Mouse (Mus musculus) G1E (cell line): ENCODE measurements at regions not wholly inside any gene's neighbourhood (a gene's known extent, or its start where the extent isn't known, plus 50 kb on each side); places are given as distances from the start of the nearest gene placed in this dataset.

Experiments
- CTCF ChIP-seq: IDR thresholded peaks from 2 replicates; pipeline ENCODE4 v1.5.1; 2012; ENCODE audit warnings: low read depth, low read length, inconsistent platforms, mixed read lengths
- GATA1 ChIP-seq: IDR thresholded peaks from 2 replicates; pipeline ENCODE4 v1.6.1; 2012; ENCODE audit warnings: borderline replicate concordance, low read length, inconsistent platforms, mixed read lengths
- POLR2AphosphoS5 ChIP-seq: IDR thresholded peaks from 2 replicates; pipeline ENCODE4 v1.6.1; 2012; ENCODE audit warnings: low read depth, low read length, inconsistent platforms; ENCODE audit not compliant: insufficient replicate concordance

DNA sequence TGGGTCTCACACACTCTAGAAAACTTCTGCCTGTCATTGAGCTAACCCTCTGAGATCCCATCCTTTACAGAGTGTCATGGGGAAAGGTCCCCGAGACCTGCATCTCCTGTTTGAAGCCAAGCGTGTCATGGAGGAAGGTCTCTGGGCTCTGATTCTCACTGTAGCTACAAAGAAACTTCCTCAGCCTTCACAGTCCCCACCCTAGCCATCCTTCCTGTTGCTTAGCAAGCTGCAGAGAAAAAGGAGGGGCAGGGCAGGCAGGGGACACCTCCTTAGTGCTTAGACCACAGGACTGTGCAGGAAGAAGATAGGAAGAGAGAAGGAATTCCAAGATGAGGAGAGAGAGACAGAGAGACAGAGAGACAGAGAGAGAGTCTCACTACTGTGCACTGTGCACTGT, 74.6 kb upstream of the Tgfbr2 start:
- TF ChIP-seq CTCF: no peak
- TF ChIP-seq POLR2AphosphoS5: no peak
- TF ChIP-seq GATA1: no peak
